Mouse (Mus musculus) kidney, adult 11 months (tissue): ENCODE data around the gene Serinc5.
"Not testable (repeated sequence)": the region's sequence is repeated elsewhere in the genome, so short reads cannot be mapped to it uniquely, and the experiment has no call there.

ENCODE experiments used
- DNase-seq: peaks from one replicate; pipeline ENCODE4 v3.0.0; 2022

The Serinc5 gene

DNA sequence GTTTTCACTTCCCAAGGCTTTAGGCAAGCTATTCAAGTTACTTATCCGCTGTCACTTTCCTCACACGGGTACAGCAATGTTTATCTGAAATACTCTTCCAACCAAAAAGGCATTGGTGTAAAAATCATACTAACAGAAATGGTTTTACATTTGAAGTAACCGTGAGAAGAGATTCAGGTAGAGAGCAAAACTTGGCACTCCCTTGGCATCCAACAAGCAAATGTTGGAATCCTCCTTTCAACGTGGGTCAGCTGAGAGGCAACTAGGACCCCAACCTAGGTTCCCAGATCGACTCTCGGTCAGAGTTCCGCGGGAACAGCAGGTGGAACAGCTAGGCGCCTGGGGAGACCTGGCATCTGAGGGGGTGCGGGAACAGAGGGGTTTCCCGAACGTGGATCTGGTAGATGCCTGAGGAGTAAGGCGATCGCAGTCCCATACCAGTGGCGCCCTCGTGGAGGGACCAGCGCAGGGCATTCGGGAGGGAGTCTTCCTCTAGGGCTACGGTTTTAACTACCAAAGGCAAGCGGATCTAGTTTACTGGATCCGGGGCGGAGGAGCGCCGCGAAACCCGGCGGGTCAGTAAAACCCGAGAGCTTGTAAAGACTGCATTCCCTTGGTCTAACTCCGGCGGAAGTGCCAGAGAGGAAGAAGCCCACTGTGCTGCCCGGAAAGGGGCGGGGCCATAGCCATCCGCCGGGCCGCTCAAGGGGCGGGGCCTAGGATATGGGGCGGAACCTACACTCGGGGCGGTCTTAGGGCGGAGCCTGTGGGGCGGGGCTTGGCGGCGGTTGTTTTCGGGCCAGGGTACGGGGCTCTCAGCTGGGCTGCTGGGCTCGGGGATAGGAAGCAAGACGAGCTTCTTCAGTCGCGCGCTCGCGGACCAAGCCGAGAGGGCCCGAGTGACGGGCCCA is at the start of gene Serinc5:
Serinc5 (plus strand) TSS at position 781 of the 911 bp plus-strand sequence.
- peak; percentile 94 for DNase-seq

DNA sequence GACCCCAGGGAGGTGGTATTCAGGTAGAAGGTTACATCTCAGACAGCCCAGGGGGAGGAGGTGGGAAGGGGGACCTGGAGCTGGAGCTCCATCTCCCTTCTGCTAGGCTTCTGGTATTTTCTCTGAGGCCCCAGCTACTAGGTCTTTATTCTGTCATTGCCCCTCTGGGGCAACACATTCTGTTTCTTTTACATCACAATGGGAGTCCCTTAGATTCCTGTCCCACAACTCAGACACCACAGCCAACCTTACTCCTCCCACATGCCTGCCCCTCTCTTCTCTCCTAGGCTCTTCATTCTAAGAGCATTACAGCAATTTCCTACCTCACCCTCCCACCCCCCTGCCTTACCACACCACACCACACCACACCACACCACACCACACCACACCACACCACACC is 34.8 kb upstream of the Serinc5 start, which contains the start of gene Spz1:
Spz1 (minus strand) TSS at position 101 of the 400 bp plus-strand sequence.
- no peak for DNase-seq

DNA sequence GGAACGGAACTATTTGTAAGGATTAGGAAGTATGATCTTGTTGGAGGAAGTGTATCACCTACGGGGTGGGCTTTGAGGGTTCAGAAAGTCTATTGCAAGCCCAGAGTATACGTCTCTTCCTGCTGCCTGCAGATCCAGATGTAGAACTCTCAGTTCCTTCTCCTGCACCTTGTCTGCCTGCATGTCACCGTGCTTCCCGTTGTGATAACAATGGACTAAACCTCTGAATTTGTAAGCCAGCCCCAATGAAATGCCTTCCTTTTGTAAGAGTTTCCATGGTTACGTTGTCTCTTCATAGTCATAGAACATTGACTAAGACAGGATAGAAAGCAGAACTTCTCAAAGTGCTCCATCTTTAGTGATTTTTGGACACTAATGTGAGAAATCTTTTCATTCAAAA is 34.2 kb upstream of the Serinc5 start:
- DNase-seq, result no peak

DNA sequence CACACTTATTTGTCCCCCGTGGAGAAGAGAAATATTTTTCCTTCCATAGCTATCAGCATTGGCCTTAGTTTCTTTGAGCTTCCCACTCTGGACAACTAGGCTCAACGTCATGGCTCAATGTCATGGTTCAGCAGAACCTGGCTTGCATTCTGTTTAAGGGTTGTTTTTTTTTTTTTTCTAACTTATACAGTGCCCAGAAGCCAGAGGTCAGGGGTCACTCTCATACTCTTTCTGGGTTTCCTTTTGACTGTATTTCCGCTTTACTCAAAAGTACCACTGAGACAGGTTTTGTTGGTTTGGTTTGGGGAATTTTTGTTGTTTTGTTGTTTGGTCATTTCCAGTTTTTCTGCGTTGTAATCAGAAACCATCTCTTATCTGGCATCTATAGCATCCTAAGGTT is 32.7 kb upstream of the Serinc5 start:
- DNase-seq, result no peak

DNA sequence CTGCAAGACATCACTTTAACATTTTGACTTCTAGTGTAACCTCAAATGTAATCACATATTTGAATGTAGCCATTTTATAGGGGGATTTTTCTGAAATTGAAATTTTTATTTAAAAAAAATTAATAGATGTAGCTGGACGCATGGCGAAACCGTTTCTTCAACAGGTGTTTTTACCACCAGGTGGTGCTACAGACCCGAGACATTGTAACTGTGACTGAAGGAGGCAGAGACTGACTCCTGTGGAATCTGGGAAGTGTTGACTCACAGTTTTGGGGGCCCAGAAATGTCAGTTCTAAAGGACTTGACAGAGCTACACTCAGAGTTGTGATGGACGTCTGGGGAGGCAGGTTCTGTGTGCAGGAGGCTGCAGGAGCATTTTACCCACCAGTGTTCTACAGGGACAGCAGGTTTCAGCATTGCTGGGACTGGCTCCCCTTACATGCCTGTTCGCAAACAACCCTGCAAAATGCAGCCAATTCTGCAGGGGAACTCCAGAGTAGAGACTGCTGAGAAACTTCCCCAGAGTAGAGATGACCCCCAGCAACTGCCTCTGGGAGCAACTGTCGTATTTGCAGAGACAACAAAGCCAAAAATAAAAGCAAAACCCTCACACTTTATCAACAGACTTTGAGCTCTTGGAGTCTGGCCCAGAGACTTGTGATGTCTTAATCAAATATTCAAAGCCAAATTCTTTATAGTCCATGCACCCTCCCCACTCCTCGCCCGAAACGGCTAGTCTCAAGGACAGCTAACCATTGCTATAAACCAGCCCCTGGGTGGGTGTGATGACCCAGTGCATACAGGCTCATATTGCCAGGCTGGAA is 30.5 kb upstream of the Serinc5 start:
- peak; percentile 24 for DNase-seq

DNA sequence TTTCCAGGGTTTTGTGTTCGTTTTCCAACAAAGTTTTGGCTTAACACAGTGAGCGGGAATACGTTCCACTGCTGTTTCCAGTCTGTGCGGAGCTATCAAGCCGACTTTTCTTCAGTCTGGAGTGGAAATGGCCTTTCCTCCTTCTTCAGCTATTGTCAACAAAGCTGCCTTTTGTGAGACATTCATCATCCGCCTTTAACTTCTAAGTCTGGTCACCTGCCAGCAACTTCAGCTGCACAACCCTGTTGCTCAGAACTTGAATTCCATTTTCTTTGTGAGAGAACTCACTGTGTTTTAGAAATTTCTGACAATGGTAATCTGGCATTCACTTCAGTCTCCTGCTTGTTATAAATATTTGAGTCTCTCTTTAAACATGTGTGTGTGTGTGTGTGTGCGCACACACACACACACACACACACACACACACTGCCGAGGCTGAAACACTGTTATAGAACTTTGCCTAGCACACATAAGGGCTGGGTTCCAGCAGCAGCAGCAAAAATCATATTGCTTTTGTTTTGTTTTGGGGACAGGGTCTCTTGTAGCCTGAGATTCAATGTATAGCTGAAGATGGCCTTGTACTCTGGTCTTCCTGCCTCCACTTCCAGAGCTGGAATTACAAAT is 26.7 kb upstream of the Serinc5 start:
- no peak for DNase-seq

DNA sequence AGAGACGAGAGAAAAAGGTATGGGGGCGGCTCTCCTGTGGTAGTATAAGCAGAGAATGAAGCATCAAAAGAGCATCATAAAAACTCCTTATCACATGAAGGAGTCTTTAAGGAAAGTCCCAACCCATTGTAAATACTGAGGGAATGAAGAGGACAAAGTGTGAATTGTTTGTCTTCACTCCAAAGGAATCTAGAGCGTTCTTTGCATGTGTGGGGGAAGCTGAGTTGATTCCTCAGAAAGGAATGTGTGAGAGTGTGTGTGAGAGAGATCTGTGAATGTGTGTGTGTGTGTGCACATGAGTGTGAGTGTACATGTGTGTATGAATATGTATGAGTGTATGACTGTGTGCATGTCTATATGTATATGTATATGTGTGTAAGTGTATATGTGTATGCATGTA is 22.2 kb upstream of the Serinc5 start:
- DNase-seq, result no peak

DNA sequence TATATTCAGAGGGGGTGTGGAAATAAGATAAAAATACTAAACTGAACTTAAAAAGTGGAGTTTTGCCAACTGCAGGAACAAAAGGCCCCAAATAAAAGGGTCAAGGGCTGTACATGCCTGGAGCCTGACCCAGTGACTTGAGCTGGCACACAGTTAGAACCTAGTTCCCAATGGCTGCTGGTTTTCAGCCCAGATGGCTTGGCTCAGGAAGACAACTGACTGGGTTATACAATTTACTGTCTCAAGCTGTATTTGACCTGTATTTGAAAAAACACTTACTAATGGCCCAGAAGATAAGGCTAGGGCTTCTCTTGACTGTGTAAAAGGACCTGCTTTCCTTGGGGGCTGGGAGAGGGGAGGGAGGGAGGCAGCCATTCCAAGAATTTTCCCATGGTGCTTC is 21.6 kb upstream of the Serinc5 start:
- DNase-seq, result no peak

DNA sequence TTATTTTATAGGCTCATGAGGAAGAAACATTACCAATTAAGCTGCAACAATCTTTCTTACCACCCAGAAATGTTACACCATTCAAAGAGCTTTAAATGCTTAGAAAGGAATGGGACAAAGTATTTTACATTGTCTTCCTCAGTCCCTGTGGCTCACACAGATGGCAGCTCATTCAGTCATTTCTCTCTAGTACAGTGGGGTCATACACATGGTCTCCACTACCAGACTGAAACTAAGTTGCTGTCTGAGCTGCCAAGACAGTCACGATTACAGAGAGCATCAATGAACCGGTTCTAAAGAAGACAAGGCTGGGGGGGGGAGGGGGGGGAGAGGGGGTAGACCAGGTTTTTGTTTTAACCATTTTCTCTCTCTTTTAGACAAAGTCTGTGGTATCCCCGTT is 19.7 kb upstream of the Serinc5 start:
- no peak for DNase-seq

DNA sequence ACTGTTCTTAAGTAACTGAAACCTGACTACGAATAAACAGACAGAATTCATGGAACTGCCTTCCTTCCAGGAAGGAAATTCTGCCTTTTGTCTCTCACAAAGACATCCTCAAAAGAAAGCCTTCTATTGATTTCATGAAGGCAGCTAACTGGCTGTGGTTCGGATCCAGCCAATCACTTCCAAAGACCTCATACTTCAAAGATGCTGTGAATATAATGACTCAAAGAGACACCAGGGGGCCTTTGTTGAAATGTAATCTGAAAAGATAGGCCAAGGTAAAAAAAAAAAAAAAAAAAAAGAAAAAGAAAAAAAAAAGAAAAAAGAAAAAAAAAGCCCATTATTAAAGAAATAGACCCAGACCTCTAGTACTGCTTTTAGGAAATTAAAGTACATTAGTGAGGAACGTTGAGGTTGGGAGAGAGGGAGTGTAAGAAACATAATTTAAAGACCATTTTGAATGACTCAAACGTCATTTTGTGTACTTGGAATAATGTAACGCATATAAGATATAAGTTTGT is 18.6 kb upstream of the Serinc5 start:
- no peak for DNase-seq

DNA sequence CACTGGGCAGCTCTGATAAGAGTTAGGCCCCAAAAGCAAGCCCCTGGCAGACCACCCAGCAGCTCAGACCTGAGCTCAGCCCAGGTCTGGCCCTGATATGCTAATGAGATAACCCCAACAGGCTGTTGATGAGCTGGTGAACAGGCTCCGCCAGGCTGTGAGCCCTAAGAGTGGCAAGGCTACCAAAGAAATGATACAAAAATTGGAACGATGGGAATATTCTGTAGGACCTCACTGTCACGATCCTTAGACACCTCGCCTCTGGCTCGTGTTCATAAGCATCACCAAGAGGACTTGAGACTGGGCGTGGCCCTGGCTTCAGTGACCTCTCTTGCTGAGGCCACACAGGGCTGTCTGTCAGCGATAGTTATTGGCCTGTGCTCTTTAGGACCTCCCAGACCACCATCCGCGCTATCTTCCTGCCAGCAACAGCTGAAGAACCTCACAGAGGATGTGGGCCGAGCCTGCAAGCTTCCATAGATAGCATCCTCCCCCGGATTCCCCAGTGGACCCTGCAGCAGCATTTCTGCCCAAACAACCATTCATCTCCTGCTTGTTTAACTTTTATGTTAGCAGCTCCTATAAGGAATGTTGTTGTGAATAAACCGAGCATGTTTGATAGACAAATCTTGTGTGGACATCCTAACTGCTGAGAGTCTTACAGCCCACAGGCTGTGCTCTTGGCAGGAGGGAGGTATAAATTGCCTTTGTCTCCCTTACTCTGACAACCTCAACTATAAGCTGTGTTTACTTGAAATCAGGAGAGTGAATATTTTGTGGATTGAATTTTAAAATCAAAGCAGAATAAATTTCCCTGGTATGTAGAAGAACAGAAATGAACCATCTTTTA is 17.9 kb upstream of the Serinc5 start:
- DNase-seq, result no peak

DNA sequence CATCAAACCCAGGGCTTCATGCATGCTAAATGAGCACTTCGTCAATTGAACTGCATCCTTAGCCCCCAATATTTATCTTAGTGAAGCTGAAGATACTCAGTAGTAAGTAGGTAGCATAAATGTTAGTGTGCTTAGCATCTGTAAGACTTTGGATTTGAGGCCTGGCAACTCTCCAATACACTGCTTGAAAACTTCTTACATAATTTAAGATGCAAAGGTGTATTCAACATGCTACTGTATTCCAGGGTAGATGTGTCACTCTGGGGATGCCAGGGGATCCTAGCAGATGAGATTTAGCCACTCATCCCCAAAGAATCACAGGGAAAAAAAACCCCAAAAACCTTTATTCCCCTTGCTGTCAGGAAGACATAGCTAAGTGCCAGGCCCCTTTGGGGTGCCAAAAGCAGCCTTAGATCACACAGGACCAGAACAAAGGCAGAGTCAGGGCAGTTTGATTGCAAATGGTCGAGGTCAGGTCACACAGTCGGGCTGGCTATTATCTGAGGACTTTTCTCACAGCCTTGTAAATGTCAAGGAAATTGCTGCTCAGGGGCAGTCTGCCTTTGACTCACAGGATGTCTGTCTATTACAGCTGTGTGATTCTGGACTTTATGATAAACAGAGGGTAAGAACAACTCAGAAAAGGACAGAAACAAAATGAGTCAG is 17.0 kb upstream of the Serinc5 start:
- DNase-seq, result no peak

DNA sequence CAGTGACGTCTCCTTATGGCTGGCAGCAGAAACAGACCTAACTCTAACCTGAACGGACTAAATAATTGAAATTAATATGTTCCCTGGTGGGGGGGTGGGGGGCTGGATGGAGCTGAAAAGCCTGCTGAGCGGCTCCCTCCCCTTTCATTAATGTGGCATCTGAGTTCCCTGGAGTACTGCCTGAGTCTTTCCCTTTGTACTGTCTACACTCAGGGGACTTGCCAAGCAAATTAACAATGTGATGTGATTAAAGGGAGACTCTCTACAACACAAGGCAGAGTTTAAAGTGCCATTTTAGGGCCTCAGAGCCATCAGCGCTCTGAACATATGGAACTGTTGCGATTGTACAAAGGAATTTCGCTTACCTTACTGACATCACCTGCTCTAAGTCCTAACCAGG is 16.4 kb upstream of the Serinc5 start:
- DNase-seq, result no peak

DNA sequence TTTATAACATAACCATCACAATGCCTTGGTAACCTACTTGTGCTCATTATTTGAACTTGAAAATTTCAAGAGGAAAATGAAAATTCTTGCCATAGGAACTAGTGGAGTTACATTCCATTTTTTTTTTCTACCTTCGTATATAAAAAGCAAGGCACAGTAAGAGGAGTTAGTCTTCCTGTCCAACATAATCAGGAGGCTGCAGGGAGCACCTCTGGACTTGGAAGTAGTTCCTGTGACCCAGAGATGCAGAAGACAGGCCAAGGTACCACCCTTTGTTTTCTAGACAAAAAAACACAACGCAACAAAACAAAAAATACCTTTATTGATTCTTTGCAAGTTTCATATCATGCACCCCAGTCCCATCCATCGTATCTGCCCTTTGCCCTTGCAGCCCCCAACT is 16.0 kb upstream of the Serinc5 start:
- no peak for DNase-seq

DNA sequence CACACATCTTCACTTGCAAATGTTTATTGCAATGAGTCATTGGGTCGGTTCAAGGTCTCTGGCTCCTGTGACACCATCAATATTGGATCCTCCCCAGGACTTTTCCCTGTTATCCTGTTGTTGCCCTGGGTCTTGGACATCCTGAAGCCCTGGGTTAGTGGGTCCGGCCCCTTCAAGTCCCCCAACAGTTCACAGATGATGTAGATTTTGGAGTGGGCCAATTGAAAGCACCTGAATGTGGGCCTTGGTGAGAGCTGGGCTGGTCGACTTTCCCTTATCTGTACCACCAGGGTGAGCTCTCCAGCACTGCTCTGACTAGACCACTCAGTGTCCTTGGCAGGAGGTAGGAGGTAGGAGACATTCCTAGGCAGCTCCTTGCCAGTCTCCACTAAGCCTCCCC is 15.5 kb upstream of the Serinc5 start:
- DNase-seq, result no peak

DNA sequence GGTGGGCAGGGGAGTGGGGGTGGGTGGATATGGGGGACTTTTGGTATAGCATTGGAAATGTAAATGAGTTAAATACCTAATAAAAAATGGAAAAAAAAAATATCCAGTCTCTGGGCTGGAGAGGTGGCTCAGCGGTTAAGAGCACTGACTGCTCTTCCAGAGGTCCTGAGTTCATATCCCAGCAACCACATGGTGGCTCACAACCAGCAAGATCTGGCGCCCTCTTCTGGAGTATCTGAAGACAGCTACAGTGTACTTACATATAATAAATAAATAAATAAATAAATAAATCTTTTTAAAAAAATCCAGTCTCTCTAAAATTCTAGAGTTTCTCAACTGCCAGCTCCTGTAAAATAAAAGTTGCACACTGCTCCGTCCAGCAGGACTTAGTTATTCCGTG is 5.6 kb upstream of the Serinc5 start:
- DNase-seq, result not testable (repeated sequence)

DNA sequence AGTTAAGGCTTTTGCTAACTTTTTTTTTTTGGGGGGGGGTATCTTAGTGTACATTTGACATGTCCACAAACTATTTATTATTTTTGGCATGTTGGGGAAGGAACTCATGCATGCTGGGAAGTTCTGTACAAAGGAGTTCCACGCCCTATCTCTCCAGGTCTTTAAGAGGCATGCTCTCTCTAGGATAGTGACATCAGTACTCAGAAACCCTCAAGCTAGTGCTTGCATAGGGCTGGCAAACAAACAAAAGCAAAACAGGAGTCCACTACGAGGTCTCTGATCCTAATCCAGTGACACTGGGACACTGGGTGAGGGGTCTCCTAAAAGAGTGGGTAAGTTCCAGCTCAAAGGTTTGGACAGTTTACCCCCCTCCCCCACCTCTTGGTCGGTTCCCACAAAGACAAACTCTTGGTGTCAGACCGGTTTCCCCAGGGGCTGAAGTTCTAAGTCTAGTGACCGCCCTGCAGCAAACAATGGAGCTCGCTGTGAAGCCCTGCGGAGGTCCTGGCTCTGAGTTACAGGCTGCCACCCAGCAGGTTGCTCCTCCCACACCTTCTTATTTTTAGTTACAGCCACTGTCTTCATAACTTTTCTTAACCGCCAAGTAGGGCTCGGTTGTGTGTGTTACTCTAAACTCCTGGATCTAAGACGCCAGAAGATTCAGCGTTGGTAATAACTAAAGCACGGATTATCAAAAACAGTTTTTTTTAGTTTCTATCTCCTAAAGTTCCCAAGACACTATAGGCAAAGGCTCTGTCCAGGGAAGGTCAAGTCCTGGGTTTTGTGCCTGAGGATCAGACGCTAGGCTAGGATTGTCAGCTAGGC is 1.2 kb upstream of the Serinc5 start:
- DNase-seq, result peak; percentile 59

DNA sequence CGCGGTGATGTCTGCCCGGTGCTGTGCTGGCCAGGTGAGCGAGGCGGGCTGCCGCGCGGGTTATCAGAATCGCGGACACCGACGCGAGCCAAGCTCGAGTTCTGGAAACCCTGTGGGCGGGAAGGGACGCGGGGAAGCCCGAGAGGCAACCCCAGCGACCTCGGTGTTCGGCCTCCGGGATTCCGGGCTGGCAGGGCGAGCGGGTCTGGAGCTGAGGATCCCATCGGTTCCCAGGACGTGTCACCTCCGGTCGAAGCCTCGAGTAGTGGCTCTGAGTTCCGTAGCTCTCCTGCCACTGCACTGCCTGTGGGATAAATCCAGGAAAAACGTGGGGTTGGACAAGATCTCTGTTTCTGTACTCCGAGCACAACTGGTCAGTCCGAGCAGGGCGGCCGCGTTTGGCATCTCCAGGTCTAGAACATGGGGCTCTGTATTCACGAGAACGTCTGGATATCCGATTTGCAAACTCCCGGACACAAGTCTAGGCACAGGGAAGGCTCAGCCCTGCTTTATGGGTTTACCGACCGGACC is 428 bp downstream of the Serinc5 start:
- DNase-seq, result no peak

DNA sequence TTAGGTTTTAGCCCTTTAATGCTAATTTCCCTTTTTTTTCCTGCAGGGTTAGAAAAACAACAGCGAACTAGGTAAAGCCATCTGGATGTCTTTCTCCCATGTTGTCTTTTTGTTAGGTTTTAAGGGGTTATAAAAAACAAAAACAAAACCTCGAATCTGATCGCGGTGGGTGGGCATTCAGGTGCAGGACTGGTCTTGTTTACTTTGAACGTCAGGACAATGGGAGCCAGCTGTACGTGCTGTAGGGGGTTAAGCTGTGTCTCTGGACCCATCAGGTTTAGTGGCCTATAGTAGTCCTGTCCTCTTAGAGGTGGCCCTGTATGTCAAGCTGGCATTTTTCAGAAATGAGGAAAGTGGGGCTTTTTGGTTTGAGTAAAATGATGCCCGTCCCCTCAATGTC is 1.0 kb downstream of the Serinc5 start:
- no peak for DNase-seq

DNA sequence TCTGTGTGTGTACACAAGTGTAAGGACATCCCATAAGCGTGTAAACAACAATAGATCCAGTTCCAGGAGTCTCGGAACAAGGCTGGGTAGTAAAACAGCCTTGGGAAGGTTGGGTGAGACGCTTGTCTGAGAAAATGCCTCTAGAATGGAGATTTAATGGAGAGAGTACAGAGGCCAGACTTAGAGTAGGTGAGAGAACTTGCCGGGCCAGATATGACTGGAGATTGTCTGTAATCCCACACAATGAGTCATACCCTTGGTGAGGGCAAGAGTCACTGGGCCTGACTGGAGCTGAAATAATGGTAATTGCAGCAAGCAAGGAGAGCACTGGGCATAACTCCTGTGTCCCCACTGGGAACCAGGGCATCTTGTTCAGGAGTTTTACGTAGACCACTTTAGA is 2.2 kb downstream of the Serinc5 start:
- no peak for DNase-seq

DNA sequence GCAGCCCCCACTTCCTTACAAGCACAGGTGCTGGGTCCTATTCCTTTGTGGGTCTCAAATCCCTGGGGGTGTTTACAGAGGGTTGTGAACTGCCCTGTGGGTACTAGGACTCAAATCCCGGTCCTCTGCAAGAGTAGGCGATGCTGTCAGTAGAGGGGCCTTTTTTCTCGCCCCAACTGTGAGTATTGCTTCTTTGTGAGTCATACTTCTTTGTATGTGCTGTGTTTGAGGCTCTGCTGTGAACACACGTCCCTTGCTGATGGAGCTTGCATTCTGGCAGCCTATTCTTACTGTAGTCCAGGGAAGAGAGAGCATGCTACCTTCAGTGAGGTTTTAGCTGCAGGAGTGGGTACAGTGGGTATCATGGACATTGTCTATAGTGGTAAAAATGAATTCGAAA is 4.3 kb downstream of the Serinc5 start:
- no peak for DNase-seq
